Mouse (Mus musculus) heart, adult 8-10 months (tissue): Measurements from ENCODE around the gene Tenm3. TPM values are rescaled to one million over a fixed set of nuclear protein-coding genes. Genes with fewer than 3 reads are reported as not detected.

Source experiments
- DNase-seq: peaks from one replicate; pipeline ENCODE4 v3.0.0; 2022; ENCODE audit warnings: low spot score
- total RNA-seq, 4 experiments: library from RNA; stranded (reverse); gene quantifications; 2 replicates each; pipeline ENCODE4 v1.2.4; 2022

The Tenm3 gene
- total RNA-seq, 4 experiments from 2014 or later, result 2.1 to 3.8 (median 3.2) TPM

DNA sequence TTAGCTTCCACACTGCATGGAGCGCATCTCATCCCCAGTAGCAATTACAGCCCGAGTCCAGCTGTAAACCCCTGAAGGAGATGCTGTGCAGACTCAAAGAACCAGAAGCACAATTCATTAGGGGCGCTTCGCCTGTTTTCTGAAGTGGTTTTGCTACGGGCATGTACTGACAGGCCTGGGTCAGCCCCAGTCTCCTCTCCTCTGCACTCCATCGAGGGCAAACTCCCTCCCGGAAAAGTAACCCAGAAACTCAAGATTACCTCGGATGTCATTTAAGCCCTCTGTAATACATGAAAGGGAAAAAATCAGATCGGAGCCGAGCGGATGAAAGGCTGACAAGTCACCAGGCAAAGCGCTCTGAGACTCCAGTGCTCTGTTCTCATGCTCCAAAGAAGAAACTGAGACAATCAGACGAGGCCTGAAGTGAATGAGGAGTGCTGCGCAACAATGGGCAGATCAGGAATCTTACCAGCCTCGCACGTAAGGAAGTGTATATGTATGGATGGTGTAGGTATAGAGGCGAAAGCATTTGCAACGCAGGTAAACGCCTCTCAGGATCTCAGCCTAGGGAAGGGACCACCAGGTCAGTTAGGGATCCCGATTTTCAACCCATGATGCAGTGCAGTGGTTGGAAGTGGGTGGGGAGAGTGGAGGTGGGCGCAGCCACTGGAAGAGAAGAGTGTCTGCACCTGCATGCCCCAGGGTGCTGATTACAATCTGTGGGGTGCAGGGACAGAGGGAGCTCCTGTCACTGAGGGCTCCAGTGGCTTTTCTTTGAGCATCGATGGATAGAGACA lies 387.2 kb downstream of the Tenm3 start:
- no peak for DNase-seq

DNA sequence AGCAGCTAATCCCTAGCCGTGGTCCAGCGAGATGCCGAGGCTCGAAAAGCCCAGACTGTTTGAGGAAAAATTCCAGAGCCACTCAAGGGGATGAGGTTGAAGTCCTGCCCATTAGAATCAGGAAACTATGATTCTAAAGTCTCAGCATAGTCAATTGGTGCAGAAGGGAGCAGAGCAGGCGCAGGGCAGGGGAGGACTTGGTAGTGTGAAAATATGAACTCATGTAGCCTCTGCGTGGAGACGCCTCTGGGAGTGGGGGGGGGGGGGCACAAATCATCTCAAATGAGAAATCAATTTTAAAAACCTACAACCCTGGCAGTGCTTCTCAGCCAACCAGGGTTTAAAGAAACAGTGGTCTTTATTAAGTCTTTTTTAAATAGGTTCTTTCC lies 392.5 kb downstream of the Tenm3 start:
- no peak for DNase-seq

DNA sequence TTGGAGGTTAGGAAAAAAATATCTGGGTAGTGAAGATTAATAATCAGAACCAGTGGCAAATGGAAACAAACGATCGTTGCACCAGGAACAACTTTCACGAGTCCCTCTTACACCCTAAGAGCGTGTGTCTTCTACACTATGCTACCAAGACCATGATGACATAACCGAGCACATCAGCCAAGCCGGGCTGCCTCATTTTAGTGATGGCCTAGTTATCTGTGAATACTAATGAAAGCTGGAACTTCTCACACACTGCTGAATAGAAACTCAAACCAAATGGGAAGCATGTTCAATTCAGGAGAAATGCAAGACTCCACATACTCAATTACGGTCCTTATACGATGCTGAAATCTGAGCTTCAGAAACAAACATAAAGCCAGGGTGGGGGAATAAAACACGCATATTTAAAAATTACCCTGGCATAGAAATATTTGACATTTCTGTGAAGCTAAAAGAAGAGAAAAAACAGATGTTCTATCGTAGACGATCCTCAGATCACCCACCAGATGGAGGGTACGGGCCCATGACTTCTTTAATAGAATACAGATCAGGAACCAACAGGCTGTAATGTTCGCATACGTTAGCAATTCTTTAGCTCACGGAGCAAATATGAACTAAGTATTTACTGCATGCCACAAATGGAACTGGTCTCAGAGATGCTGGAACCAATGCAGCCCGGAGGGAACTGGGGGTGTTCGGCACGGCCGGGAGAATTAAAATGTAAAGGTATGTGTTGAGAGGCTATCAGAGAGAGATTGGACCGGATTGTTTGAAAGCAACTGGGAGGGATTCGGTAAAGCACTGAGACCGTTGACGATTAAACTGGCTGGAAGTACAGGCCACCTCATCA lies 393.1 kb downstream of the Tenm3 start:
- DNase-seq, result peak; percentile 21

DNA sequence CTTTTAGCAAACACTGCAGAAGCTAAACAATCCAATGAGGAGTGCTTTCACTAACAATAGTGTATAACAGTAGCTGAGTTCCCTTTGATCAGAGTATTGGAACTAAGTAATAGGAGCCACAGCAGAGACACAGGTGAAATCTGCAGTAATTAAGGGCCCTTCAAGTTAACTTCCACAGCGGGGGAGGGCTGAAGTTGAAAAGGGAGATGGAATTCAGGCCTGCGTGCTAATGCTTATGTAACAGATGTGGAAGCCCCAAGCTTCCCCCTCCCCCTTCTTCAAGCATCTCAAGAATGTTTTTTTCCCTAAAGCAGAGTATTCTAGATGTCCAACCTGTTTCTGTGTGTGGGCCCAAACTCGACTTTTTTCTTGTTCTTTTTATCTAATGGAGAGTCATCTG lies 394.1 kb downstream of the Tenm3 start:
- no peak for DNase-seq

- DNase-seq, result no peak
Observed at GRCm38 (mm10) chr8:48445690-48446089, 398.1 kb downstream of the Tenm3 start.

- DNase-seq, result no peak
Observed at GRCm38 (mm10) chr8:48439491-48439890, 404.3 kb downstream of the Tenm3 start.

DNA sequence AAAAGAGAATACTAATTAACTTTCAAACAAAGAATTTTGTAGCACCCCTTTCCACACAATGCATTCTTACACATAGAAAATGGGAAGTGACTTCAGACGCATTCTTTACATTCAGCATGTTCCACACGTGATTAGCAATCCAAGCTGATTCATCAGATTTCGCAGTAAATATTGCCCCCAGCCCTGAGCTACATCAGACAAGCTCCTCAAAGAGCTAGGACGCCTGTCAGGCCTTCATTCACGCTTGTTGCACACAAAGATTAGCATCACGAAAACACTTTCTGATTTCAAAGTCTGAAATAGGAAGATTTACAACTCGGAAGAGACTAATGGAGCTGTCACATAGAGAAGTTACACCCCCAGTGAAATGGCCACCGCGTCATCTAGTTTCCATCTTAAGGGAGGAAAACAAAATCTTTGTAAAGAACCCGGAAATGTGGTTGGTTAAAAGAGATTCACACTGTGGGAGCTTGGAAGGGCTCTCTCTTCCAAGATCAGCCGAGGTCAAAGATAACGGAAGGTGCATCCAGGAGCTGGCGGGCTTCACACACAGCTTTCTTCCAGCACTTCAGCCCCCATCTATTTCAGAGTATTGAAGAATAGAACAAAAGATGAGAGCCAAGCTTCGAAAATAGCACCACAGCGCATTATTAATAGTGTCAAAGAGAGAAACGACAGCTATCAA lies 406.1 kb downstream of the Tenm3 start:
- DNase-seq, result no peak

- no peak for DNase-seq
Observed at GRCm38 (mm10) chr8:48425101-48425500, 418.6 kb downstream of the Tenm3 start.

GRCm38 (mm10) chr8:48417714-48418113 lies 426.0 kb downstream of the Tenm3 start:
- DNase-seq, result no peak

- DNase-seq, result no peak
Observed at GRCm38 (mm10) chr8:48410916-48411315, 432.8 kb downstream of the Tenm3 start.

- DNase-seq, result no peak
Observed at GRCm38 (mm10) chr8:48400572-48400972, 443.2 kb downstream of the Tenm3 start.

DNA sequence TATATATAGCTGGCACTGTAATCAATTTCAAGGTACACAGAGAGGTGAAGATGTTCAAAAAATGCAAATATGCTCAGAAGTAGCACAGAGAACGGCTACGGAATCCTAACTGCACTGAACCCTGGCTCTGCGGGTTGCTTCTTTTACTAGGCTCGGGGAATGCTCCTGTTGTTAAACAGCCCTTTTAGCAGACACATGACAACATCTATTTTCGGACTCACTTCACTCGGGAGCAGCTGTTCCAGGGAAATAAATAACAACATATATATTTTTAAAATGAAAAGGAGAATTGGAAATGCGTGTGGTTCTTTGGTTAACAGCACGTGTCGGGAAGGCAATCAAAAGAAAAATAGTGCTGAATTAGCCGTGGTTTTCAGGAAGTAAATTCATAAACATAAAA lies 457.9 kb downstream of the Tenm3 start:
- peak; percentile 8 for DNase-seq

GRCm38 (mm10) chr8:48380035-48380434 lies 463.7 kb downstream of the Tenm3 start:
- DNase-seq, result peak; percentile 11

- peak; percentile 61 for DNase-seq
Observed at GRCm38 (mm10) chr8:48376774-48377173, 467.0 kb downstream of the Tenm3 start.

DNA sequence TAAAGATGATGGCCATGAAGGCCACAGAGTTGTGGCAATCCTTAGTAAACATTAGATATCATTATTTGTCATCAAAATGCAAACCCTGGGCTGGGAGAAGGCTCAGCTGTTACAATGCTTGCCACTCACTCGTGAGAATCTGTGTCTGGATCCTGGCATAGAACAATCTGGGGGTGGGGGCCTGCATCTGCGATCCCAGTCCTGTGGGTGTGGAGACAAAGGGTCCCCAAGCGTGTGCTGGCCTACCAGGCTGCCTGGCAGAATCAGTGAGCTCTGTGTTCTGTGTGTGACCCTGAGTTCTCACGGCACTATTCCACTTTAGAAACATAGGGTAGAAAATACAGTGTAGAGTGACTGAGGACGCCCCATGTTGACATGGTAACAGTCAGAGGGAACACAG lies 468.6 kb downstream of the Tenm3 start:
- no peak for DNase-seq

DNA sequence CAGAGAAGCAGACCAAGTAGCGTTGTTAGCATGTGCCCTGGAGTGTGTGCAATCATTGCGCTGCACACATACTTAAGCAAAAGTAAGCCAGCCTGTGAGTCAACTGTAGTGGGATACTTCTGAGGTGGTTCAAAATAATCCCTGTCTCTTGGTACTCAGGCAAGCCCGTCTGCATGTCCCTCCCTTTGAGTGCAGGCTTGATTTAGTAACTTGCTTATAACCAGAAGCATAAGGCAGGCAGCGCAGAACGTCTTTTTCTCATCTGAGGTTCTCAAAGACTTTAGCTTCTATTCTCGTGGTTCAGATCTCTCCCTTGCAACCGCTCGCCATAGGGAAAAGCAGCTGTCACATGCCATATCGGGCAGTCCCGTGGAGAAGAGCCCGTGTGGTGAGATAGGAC lies 470.3 kb downstream of the Tenm3 start:
- no peak for DNase-seq

GRCm38 (mm10) chr8:48367164-48367563 lies 476.6 kb downstream of the Tenm3 start:
- no peak for DNase-seq

DNA sequence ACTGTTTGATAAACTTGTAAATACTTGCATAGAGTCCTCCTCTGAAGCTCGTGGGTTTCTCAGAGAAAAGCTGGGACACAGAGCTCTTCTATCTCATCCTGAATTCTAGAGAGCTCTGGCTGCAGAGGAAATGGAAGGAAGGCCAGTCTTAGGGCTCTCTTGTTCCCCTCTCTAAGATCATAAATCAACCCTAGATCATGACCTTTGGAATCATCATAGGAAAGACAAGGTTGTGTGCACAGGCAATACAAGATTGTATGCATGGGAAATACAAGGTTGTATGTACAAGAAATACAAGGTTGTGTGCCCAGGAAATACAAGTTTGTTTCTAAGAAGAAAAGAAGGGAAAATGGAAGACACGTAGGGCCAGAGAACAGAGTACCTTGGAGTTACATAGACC lies 486.9 kb downstream of the Tenm3 start:
- no peak for DNase-seq

- no peak for DNase-seq
Observed at GRCm38 (mm10) chr8:48353458-48353857, 490.3 kb downstream of the Tenm3 start.

DNA sequence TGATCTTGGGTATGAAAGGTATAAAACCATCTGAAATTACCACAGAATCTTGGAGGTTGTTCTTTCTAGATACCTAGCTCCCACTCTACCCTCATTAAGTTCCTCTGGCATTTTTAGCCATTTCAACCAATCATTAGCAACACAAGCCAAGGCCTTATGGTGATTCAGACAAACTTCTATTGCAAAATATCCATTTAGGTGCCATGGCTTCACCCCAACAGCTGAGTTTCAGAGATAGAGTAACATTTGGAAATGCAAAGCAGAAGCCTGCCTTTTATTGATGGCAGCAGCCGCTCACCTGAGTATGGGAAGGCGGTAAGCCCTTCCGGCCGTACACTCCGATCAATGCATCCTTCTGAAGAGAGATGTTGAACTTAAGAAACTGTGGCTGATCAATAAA lies 494.9 kb downstream of the Tenm3 start:
- DNase-seq, result no peak

DNA sequence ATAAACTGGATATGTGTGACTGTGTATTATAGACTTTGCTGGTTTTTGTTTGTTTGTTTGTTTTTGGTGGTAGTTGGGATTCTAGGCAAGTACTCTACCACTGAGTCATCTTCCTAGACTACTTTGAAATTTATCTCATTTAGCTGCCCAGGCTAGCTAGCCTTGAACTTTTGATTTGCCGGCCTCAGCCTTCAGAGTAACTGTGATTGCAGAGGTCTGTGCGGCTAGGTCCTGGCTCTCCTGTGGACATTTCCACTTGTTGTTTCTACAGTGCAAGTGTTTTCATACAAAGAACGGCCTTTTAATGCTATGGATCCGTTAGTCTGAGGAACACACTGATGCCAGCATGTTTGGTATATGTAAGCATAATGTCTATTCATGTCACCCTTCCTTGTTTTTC lies 495.4 kb downstream of the Tenm3 start:
- no peak for DNase-seq

- DNase-seq, result no peak
Observed at GRCm38 (mm10) chr8:48343067-48343420, 500.7 kb downstream of the Tenm3 start.
